Mouse (Mus musculus): ENCODE measurements around the gene Eef1akmt1. TPM values are rescaled to one million over a fixed set of nuclear protein-coding genes. Genes with fewer than 3 reads are reported as not detected.

Gene Eef1akmt1
- total RNA-seq, 2 experiments from 2014 or later, result 24.6 to 28.4 TPM

- no peak for DNase-seq (ENCODE audit: low spot score in 2 of 2)
These were observed 24.4 kb downstream of the Eef1akmt1 start for GRCm38 (mm10) chr14:57547062-57547461.

- DNase-seq (ENCODE audit: low spot score in 2 of 2), result no peak
These were observed 24.8 kb downstream of the Eef1akmt1 start for GRCm38 (mm10) chr14:57546557-57547021.

- DNase-seq (ENCODE audit: low spot score in 2 of 2), result no peak
These were observed 25.3 kb downstream of the Eef1akmt1 start for GRCm38 (mm10) chr14:57546131-57546530.

GRCm38 (mm10) chr14:57545526-57545925 lies 25.9 kb downstream of the Eef1akmt1 start:
- no peak for DNase-seq (ENCODE audit: low spot score in 2 of 2)

- no peak for DNase-seq (ENCODE audit: low spot score in 2 of 2)
These were observed 27.9 kb downstream of the Eef1akmt1 start for GRCm38 (mm10) chr14:57543420-57544039.

GRCm38 (mm10) chr14:57542231-57542630 lies 29.2 kb downstream of the Eef1akmt1 start:
- no peak for DNase-seq (ENCODE audit: low spot score in 2 of 2)

- no peak for DNase-seq (ENCODE audit: low spot score in 2 of 2)
These were observed 30.7 kb downstream of the Eef1akmt1 start for GRCm38 (mm10) chr14:57540683-57541082.

- DNase-seq (ENCODE audit: low spot score in 2 of 2), result no peak
These were observed 34.0 kb downstream of the Eef1akmt1 start for GRCm38 (mm10) chr14:57537261-57538015.

- no peak for DNase-seq (ENCODE audit: low spot score in 2 of 2)
These were observed 34.6 kb downstream of the Eef1akmt1 start for GRCm38 (mm10) chr14:57536820-57537219.

GRCm38 (mm10) chr14:57535646-57536045 lies 35.8 kb downstream of the Eef1akmt1 start:
- no peak for DNase-seq (ENCODE audit: low spot score in 2 of 2)

- DNase-seq (ENCODE audit: low spot score in 2 of 2), result no peak
These were observed 36.5 kb downstream of the Eef1akmt1 start for GRCm38 (mm10) chr14:57534961-57535360.

- DNase-seq (ENCODE audit: low spot score in 2 of 2), result no peak
These were observed 37.1 kb downstream of the Eef1akmt1 start for GRCm38 (mm10) chr14:57534346-57534745.

- DNase-seq (ENCODE audit: low spot score in 2 of 2), result no peak
These were observed 37.6 kb downstream of the Eef1akmt1 start for GRCm38 (mm10) chr14:57533841-57534240.

GRCm38 (mm10) chr14:57533214-57533613 lies 38.2 kb downstream of the Eef1akmt1 start:
- peak; percentile 45 to 65 for DNase-seq (ENCODE audit: low spot score in 2 of 2)

- no peak for DNase-seq (ENCODE audit: low spot score in 2 of 2)
These were observed 38.8 kb downstream of the Eef1akmt1 start for GRCm38 (mm10) chr14:57532577-57532976.

GRCm38 (mm10) chr14:57529786-57530515 lies 41.5 kb downstream of the Eef1akmt1 start:
- no peak for DNase-seq (ENCODE audit: low spot score in 2 of 2)

- peak; percentile 29 to 36 for DNase-seq (ENCODE audit: low spot score in 2 of 2)
These were observed 42.2 kb downstream of the Eef1akmt1 start for GRCm38 (mm10) chr14:57529086-57529785.

GRCm38 (mm10) chr14:57527598-57527997 lies 43.8 kb downstream of the Eef1akmt1 start:
- DNase-seq (ENCODE audit: low spot score in 2 of 2), result no peak

- DNase-seq (ENCODE audit: low spot score in 2 of 2), result no peak
These were observed 44.3 kb downstream of the Eef1akmt1 start for GRCm38 (mm10) chr14:57527122-57527521.

- DNase-seq (ENCODE audit: low spot score in 2 of 2), result no peak
These were observed 45.3 kb downstream of the Eef1akmt1 start for GRCm38 (mm10) chr14:57526050-57526623.

Measured in adrenal gland, adult 18-20 months (tissue).